Mouse (Mus musculus): ENCODE results near the gene Shank1.

GRCm38 (mm10) chr7:44360792-44361301 is 50.8 kb downstream of the Shank1 start:
- TF ChIP-seq ZNF384 (IDR thresholded peaks at IDR 0.05; ENCODE audit: low read depth, low read length) (no peak), BHLHE40 (IDR thresholded peaks at IDR 0.05; ENCODE audit: borderline replicate concordance, low read depth, low read length) (no peak)
